Mouse (Mus musculus) erythroblast, embryonic 14.5 days (primary cell): ENCODE data around the gene Dtd1. TPM values are rescaled to one million over a fixed set of nuclear protein-coding genes. Genes with fewer than 3 reads are reported as not detected.

Experiments
- H3K27me3 ChIP-seq: 2 replicates; pipeline ENCODE4 v1.6.1; 2012; ENCODE audit warnings: inconsistent platforms; ENCODE audit not compliant: control insufficient read depth
- H3K36me3 ChIP-seq: 2 replicates; pipeline ENCODE4 v1.6.1; 2012; ENCODE audit warnings: mild to moderate bottlenecking, inconsistent platforms; ENCODE audit not compliant: control insufficient read depth
- H3K4me1 ChIP-seq: 2 replicates; pipeline ENCODE4 v1.6.1; 2012; ENCODE audit warnings: inconsistent platforms; ENCODE audit not compliant: control insufficient read depth
- H3K4me3 ChIP-seq: replicated peaks from 2 replicates; pipeline ENCODE3; 2012; ENCODE audit warnings: moderate library complexity, mild to moderate bottlenecking, inconsistent platforms
- H3K9me3 ChIP-seq: 2 replicates; pipeline ENCODE4 v1.6.1; 2012; ENCODE audit warnings: low read length, inconsistent platforms, mixed read lengths; ENCODE audit not compliant: control insufficient read depth
- GATA1 ChIP-seq: IDR thresholded peaks from 2 replicates; pipeline ENCODE4 v1.6.1; 2012; ENCODE audit warnings: low read length, inconsistent platforms, mixed read lengths
- TAL1 ChIP-seq: IDR thresholded peaks from 3 replicates; pipeline ENCODE4 v1.6.1; 2012; ENCODE audit warnings: low read length, inconsistent platforms, mixed read lengths
- polyA plus RNA-seq: library from polyadenylated mRNA; stranded (reverse); fragments of >175 nt; gene quantifications from 2 replicates; pipeline ENCODE4 v1.2.3, GENCODE M21; 2012

Gene Dtd1
- polyA plus RNA-seq, 1 experiment = 0.55 TPM

- Histone ChIP-seq H3K36me3 (no peaks in the 10 kb centered on the region), H3K4me1 (no peaks in the 10 kb centered on the region), H3K27me3 (no peaks in the 10 kb centered on the region), H3K4me3 (no peak overlapping the region), H3K9me3 (no peaks in the 10 kb centered on the region)
- TF ChIP-seq TAL1 (no peak), GATA1 (no peak)
Measured at GRCm38 (mm10) chr2:144637204-144637603, 37.5 kb downstream of the Dtd1 start.

DNA sequence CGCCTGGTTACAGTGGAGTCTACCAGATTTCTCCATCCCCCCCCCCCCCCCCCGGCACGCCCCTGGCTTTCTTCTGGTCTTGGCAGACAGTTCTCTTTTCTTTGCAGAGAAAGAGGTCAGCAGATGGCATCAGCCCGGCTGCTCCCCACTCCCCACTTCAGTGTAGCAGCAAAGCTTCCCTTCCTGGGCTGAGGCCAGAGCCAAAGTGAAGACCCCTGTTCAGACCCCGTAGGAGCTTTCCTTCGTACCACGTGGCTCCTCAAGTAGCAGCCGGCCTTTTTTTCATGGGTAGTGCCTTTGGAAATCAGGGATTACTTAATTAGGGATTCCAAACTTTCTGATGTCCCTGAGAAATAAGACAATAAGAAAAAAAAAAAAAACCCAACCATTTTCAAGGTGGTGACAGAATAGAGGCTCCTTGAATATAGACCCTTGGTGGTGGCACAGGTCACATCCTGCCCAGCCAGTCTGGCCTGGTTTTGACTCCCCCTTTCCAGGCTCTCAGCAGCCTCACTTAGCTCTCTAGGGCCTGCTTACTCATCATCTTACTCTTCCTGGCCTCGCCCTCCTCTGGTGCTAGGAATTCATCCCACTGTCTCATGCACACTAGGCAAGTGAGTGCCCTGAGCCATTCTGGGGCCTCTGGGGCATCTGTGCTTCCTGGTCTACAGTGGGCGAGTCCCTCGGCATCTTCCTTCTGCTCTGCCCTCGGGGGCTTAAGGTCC lies 38.1 kb downstream of the Dtd1 start:
- no peak for TF ChIP-seq TAL1
- no peak for TF ChIP-seq GATA1
- no peaks in the 10 kb centered on the region for H3K36me3 ChIP-seq
- H3K27me3 ChIP-seq = no peaks in the 10 kb centered on the region
- no peaks in the 10 kb centered on the region for H3K9me3 ChIP-seq
- H3K4me1 ChIP-seq = no peaks in the 10 kb centered on the region
- no peak overlapping the region for H3K4me3 ChIP-seq

DNA sequence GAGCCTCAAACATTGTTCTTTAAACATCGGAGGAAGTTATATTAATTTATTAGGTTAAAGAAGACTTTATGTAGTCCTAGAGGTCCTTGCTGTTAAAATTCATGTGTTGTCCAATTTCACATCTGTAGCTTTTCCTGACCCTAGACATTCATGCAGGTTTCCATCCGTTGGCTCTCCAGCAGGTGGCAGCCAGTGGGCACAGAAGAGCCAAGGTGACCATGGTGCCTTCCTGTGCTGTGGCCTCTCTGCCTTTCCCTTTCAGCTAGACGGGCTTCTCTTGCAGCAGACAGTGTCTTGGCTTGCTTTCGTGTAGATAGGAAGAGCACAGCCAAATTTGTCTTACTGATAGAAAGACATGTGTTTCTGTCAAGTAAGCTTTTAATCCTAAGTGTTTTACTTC lies 39.0 kb downstream of the Dtd1 start:
- Histone ChIP-seq H3K9me3 (no peaks in the 10 kb centered on the region), H3K27me3 (no peaks in the 10 kb centered on the region), H3K4me3 (no peak overlapping the region), H3K4me1 (no peaks in the 10 kb centered on the region), H3K36me3 (no peaks in the 10 kb centered on the region)
- TF ChIP-seq TAL1 = no peak
- TF ChIP-seq GATA1 = no peak

- Histone ChIP-seq H3K9me3 (no peaks in the 10 kb centered on the region), H3K27me3 (no peaks in the 10 kb centered on the region), H3K4me3 (no peak overlapping the region), H3K36me3 (no peaks in the 10 kb centered on the region), H3K4me1 (no peaks in the 10 kb centered on the region)
- TF ChIP-seq TAL1 (no peak), GATA1 (no peak)
Measured at GRCm38 (mm10) chr2:144640101-144640500, 40.4 kb downstream of the Dtd1 start.

DNA sequence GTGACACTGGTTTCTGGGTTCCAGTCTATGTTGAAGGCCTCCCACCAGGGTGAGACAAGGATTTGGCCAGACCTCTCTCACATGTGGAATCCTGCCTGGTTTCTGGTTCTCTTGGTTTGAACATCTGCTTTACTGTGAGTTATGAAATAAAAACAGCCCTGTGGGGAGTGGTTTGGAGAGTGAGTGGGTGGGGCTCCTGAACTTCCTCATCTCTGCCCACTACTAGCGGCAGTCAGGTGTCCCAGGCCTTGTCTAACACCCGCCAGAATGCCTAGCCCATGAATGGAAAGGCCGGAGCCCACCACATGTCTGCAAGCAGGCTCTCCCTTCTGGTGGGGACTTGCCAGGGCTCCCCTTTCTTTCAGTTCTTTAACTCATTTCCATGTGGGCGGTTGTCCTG lies 42.3 kb downstream of the Dtd1 start:
- no peaks in the 10 kb centered on the region for H3K4me1 ChIP-seq
- no peaks in the 10 kb centered on the region for H3K27me3 ChIP-seq
- no peaks in the 10 kb centered on the region for H3K9me3 ChIP-seq
- TF ChIP-seq TAL1 = no peak
- TF ChIP-seq GATA1 = no peak
- no peak overlapping the region for H3K4me3 ChIP-seq
- no peaks in the 10 kb centered on the region for H3K36me3 ChIP-seq

DNA sequence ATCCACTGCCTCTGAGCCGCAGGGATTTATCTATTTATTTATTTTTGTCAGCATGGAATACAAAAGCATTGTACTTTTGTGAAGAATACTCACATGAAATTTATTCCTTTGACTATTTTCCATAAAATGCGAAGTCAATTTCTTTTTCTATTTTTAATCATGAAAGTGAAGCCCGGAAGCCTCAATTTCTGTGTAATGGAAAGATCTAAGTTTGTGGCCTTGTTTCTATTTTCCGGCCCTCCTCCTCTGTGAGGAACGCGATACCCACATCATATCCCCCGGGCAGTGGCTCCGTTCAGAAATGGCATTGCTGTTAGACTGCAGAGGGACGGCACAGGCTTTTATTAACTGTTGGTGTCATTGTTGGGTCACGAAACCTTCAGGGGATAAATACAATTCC lies 46.7 kb downstream of the Dtd1 start:
- no peaks in the 10 kb centered on the region for H3K4me1 ChIP-seq
- no peak overlapping the region for H3K4me3 ChIP-seq
- no peaks in the 10 kb centered on the region for H3K9me3 ChIP-seq
- H3K36me3 ChIP-seq = no peaks in the 10 kb centered on the region
- H3K27me3 ChIP-seq = no peaks in the 10 kb centered on the region
- TF ChIP-seq TAL1 (no peak), GATA1 (no peak)

DNA sequence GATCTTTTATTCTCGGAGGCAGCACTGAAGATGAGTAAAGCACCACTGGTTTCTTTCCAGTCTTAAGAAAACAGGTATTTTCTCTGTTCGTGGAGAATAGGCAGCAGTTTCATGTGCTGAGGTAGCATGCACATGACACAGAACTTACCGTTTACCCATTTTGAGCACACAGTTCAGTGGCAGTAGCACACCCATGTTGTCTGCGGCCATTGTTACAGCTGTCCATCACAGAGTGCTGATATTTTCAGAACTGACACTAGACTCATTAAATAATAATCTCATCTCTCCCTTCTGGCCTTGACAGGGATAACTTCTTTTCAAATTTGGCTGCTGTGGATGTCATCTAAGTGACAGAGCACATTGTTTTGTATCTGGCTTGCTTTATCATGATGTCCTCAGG lies 47.5 kb downstream of the Dtd1 start:
- Histone ChIP-seq H3K27me3 (no peaks in the 10 kb centered on the region), H3K4me1 (no peaks in the 10 kb centered on the region), H3K4me3 (no peak overlapping the region)

GRCm38 (mm10) chr2:144649960-144650359 lies 50.3 kb downstream of the Dtd1 start:
- Histone ChIP-seq H3K4me3 (no peak overlapping the region), H3K4me1 (no peaks in the 10 kb centered on the region), H3K36me3 (no peaks in the 10 kb centered on the region), H3K9me3 (no peaks in the 10 kb centered on the region), H3K27me3 (no peaks in the 10 kb centered on the region)
- TF ChIP-seq GATA1 (no peak), TAL1 (no peak)

More for the DNA sequence above, 47.5 kb downstream of the Dtd1 start:
- H3K9me3 ChIP-seq = no peaks in the 10 kb centered on the region
- TF ChIP-seq GATA1 = no peak
- no peak for TF ChIP-seq TAL1
- H3K36me3 ChIP-seq = no peaks in the 10 kb centered on the region

GRCm38 (mm10) chr2:144652841-144653240 lies 53.1 kb downstream of the Dtd1 start:
- Histone ChIP-seq H3K4me1 (no peaks in the 10 kb centered on the region), H3K27me3 (no peaks in the 10 kb centered on the region), H3K4me3 (no peak overlapping the region), H3K9me3 (no peaks in the 10 kb centered on the region), H3K36me3 (no peaks in the 10 kb centered on the region)
- TF ChIP-seq TAL1 (no peak), GATA1 (no peak)

DNA sequence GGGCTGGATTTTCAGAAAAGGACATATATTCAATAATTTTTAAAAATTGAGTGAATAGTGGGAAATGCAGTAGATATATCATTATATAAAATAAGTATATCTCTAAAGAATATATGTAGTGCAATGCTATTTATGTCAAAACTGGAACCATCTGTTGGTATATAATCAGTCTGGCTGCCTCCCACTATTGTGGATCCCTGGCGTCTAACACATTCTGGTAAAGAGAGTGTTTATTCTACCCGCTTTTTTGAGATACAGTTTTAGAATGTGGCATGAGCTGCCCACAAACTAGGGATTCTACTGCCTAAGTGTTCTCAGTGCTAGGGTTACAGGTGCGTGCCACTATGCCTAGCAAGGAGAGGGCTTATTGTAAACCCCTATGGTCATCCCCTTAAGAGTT lies 55.6 kb downstream of the Dtd1 start:
- Histone ChIP-seq H3K36me3 (no peaks in the 10 kb centered on the region), H3K9me3 (no peaks in the 10 kb centered on the region), H3K27me3 (no peaks in the 10 kb centered on the region), H3K4me3 (no peak overlapping the region), H3K4me1 (no peaks in the 10 kb centered on the region)
- no peak for TF ChIP-seq GATA1
- no peak for TF ChIP-seq TAL1
